Mouse (Mus musculus) layer of hippocampus, adult 9-10 months (tissue): Measurements from ENCODE around the gene Gpr55.

Source experiments
- DNase-seq: peaks from one replicate; pipeline ENCODE4 v3.0.0; 2022; ENCODE audit warnings: low spot score

The Gpr55 gene

GRCm38 (mm10) chr1:85915890-85916289, 44.9 kb downstream of the Gpr55 start:
- no peak for DNase-seq

GRCm38 (mm10) chr1:85913078-85913755, 47.6 kb downstream of the Gpr55 start:
- DNase-seq = no peak

- DNase-seq = no peak
Measured at GRCm38 (mm10) chr1:85908754-85909590, 51.8 kb downstream of the Gpr55 start.

- DNase-seq = no peak
Measured at GRCm38 (mm10) chr1:85906892-85907291, 53.9 kb downstream of the Gpr55 start.

GRCm38 (mm10) chr1:85902108-85902561, 58.7 kb downstream of the Gpr55 start:
- no peak for DNase-seq

GRCm38 (mm10) chr1:85901516-85902107, 59.2 kb downstream of the Gpr55 start:
- no peak for DNase-seq

- no peak for DNase-seq
Measured at GRCm38 (mm10) chr1:85900521-85901333, 60.1 kb downstream of the Gpr55 start.

- DNase-seq = no peak
Measured at GRCm38 (mm10) chr1:85899388-85899761, 61.4 kb downstream of the Gpr55 start.

GRCm38 (mm10) chr1:85898761-85899387, 61.9 kb downstream of the Gpr55 start:
- DNase-seq = no peak

GRCm38 (mm10) chr1:85897901-85898760, 62.7 kb downstream of the Gpr55 start:
- no peak for DNase-seq

- DNase-seq = no peak
Measured at GRCm38 (mm10) chr1:85896781-85897700, 63.8 kb downstream of the Gpr55 start.

- no peak for DNase-seq
Measured at GRCm38 (mm10) chr1:85896110-85896509, 64.7 kb downstream of the Gpr55 start.

- peak; percentile 68 for DNase-seq
Measured at GRCm38 (mm10) chr1:85895391-85895837, 65.4 kb downstream of the Gpr55 start.

GRCm38 (mm10) chr1:85894748-85895360, 66.0 kb downstream of the Gpr55 start:
- no peak for DNase-seq

- DNase-seq = peak; percentile 68
Measured at GRCm38 (mm10) chr1:85894231-85894747, 66.5 kb downstream of the Gpr55 start, which contains the start of gene Itm2c. Gene Itm2c (plus strand): TSS chr1:85894281.
